Mouse (Mus musculus) lung, postnatal 14 days (tissue): ENCODE results near the gene Ncor2.

ENCODE experiments used
- DNase-seq: peaks from one replicate; pipeline ENCODE4 v3.0.0; 2021

Gene Ncor2

GRCm38 (mm10) chr5:125056331-125056695, 122.7 kb downstream of the Ncor2 start:
- DNase-seq = no peak

- DNase-seq = no peak
Measured at GRCm38 (mm10) chr5:125055901-125056300, 123.1 kb downstream of the Ncor2 start.

GRCm38 (mm10) chr5:125053661-125054060, 125.4 kb downstream of the Ncor2 start:
- no peak for DNase-seq

- DNase-seq = peak; percentile 69
Measured at GRCm38 (mm10) chr5:125052603-125053488, 126.2 kb downstream of the Ncor2 start.

GRCm38 (mm10) chr5:125052237-125052602, 126.8 kb downstream of the Ncor2 start:
- DNase-seq = peak; percentile 48

GRCm38 (mm10) chr5:125049481-125049880, 129.5 kb downstream of the Ncor2 start:
- DNase-seq = no peak

GRCm38 (mm10) chr5:125046436-125046835, 132.6 kb downstream of the Ncor2 start:
- DNase-seq = no peak

- no peak for DNase-seq
Measured at GRCm38 (mm10) chr5:125045202-125045601, 133.8 kb downstream of the Ncor2 start.

GRCm38 (mm10) chr5:125043448-125043847, 135.6 kb downstream of the Ncor2 start:
- DNase-seq = no peak

- no peak for DNase-seq
Measured at GRCm38 (mm10) chr5:125041578-125041977, 137.4 kb downstream of the Ncor2 start.

- DNase-seq = peak; percentile 35
Measured at GRCm38 (mm10) chr5:125040128-125040584, 138.9 kb downstream of the Ncor2 start.

- DNase-seq = no peak
Measured at GRCm38 (mm10) chr5:125039377-125040027, 139.5 kb downstream of the Ncor2 start.

- no peak for DNase-seq
Measured at GRCm38 (mm10) chr5:125036483-125036882, 142.5 kb downstream of the Ncor2 start.

- DNase-seq = no peak
Measured at GRCm38 (mm10) chr5:125028911-125029310, 150.1 kb downstream of the Ncor2 start.

GRCm38 (mm10) chr5:125028371-125028770, 150.6 kb downstream of the Ncor2 start:
- no peak for DNase-seq

GRCm38 (mm10) chr5:125024002-125024401, 155.0 kb downstream of the Ncor2 start:
- peak; percentile 36 for DNase-seq

GRCm38 (mm10) chr5:125021298-125021697, 157.7 kb downstream of the Ncor2 start:
- DNase-seq = peak; percentile 40

GRCm38 (mm10) chr5:125019099-125019498, 159.9 kb downstream of the Ncor2 start:
- DNase-seq = peak; percentile 61

- DNase-seq = no peak
Measured at GRCm38 (mm10) chr5:125017332-125017731, 161.7 kb downstream of the Ncor2 start.

GRCm38 (mm10) chr5:125016421-125017242, 162.4 kb downstream of the Ncor2 start:
- no peak for DNase-seq

GRCm38 (mm10) chr5:125015576-125015975, 163.4 kb downstream of the Ncor2 start:
- DNase-seq = no peak

- DNase-seq = no peak
Measured at GRCm38 (mm10) chr5:125015066-125015465, 164.0 kb downstream of the Ncor2 start.

- DNase-seq = peak; percentile 80
Measured at GRCm38 (mm10) chr5:125014497-125014896, 164.5 kb downstream of the Ncor2 start.
